Mouse (Mus musculus) small intestine, adult 2 months (tissue): Measurements from ENCODE around the gene Cryga.

Source experiments
- CTCF ChIP-seq: fragments of 200-500 bp; IDR thresholded peaks from 2 replicates; pipeline ENCODE4 v1.5.1; 2012; ENCODE audit warnings: low read depth, mild to moderate bottlenecking, control low read depth, inconsistent platforms, low read length, moderate library complexity, mixed read lengths; ENCODE audit not compliant: insufficient replicate concordance, insufficient read length; ENCODE audit errors: extremely low read depth
- POLR2A ChIP-seq: fragments of 200-500 bp; IDR thresholded peaks from 2 replicates; pipeline ENCODE4 v1.6.1; 2012; ENCODE audit warnings: low read depth, mild to moderate bottlenecking, control low read depth, inconsistent platforms, low read length, moderate library complexity

GRCm38 (mm10) chr1:65051696-65052095, 51.5 kb downstream of the Cryga start:
- no peak for TF ChIP-seq POLR2A
- no peak for TF ChIP-seq CTCF
